Mouse (Mus musculus) heart, embryonic 15.5 days (tissue): ENCODE data around the gene Nxf1. TPM values are rescaled to one million over a fixed set of nuclear protein-coding genes. Genes with fewer than 3 reads are reported as not detected.
"Not testable (repeated sequence)": the region's sequence is repeated elsewhere in the genome, so short reads cannot be mapped to it uniquely, and the experiment has no call there.

Experiments
- ATAC-seq: fragments of 200-750 bp; cut with Nextera tagmentation; replicated peaks from 2 replicates; pipeline ENCODE4 v1.8.0; 2017; ENCODE audit warnings: low read depth, moderate TSS enrichment; ENCODE audit not compliant: insufficient number of reproducible peaks, insufficient read depth, low FRiP score
- H3K27ac ChIP-seq: fragments of 300-500 bp; sonication (generic); 2 replicates; pipeline ENCODE4 v1.5.1; 2015; ENCODE audit warnings: mild to moderate bottlenecking, inconsistent platforms
- H3K27me3 ChIP-seq: fragments of 300-500 bp; sonication (generic); 2 replicates; pipeline ENCODE4 v1.6.1; 2015; ENCODE audit warnings: inconsistent platforms
- H3K36me3 ChIP-seq: fragments of 300-500 bp; sonication (generic); 2 replicates; pipeline ENCODE4 v1.6.1; 2015; ENCODE audit warnings: mild to moderate bottlenecking, inconsistent platforms
- H3K4me1 ChIP-seq: fragments of 300-500 bp; sonication (generic); replicated peaks from 2 replicates; pipeline ENCODE4 v1.6.1; 2015; ENCODE audit warnings: inconsistent platforms
- H3K4me2 ChIP-seq: fragments of 300-500 bp; sonication (generic); 2 replicates; pipeline ENCODE4 v1.6.1; 2015; ENCODE audit warnings: inconsistent platforms, mild to moderate bottlenecking, moderate library complexity
- H3K4me3 ChIP-seq: fragments of 300-500 bp; sonication (generic); 2 replicates; pipeline ENCODE4 v1.5.1; 2015; ENCODE audit warnings: mild to moderate bottlenecking, inconsistent platforms
- H3K9ac ChIP-seq: fragments of 300-500 bp; sonication (generic); 2 replicates; pipeline ENCODE4 v1.6.1; 2015; ENCODE audit warnings: mild to moderate bottlenecking, inconsistent platforms
- H3K9me3 ChIP-seq: fragments of 300-500 bp; sonication (generic); replicated peaks from 2 replicates; pipeline ENCODE4 v1.6.1; 2016; ENCODE audit warnings: inconsistent platforms
- WGBS: fragments of 180-500 bp; shearing (Covaris S2); methylation state at CpG from one replicate; pipeline ENCODE4 v1.1.7; 2015; ENCODE audit warnings: mixed read lengths; 5-methylcytosine and 5-hydroxymethylcytosine counted together
- polyA plus RNA-seq: library from polyadenylated mRNA; unstranded; fragments of >200 nt; fragmentation: Nextera tagmentation; extraction: Ambion mirVana; gene quantifications from 2 replicates; pipeline ENCODE4 v1.2.1, GENCODE M21; 2015

The Nxf1 gene
- polyA plus RNA-seq, 1 experiment from 2014 or later, result 100 TPM

- H3K4me2 ChIP-seq, result peak overlapping the region; percentile 63
- peak overlapping the region; percentile 65 for H3K4me3 ChIP-seq
- 0 out of 2 replicates have a peak overlapping the region, but pooled peaks have one; percentile 84 for H3K9ac ChIP-seq
- no peak overlapping the region for H3K27ac ChIP-seq
- no peaks in the 10 kb centered on the region for H3K27me3 ChIP-seq
- H3K9me3 ChIP-seq, result no peaks in the 10 kb centered on the region
- peaks cover 29% of the 10 kb centered on the region for H3K4me1 ChIP-seq
- no peak for ATAC-seq
- peaks cover 28% of the 10 kb centered on the region for H3K36me3 ChIP-seq
- 55% methylated on average over 4 of the region's 4 CpGs for WGBS
These were observed 31.7 kb upstream of the Nxf1 start for GRCm38 (mm10) chr19:8725081-8725613.

GRCm38 (mm10) chr19:8726609-8727390 is 30.1 kb upstream of the Nxf1 start:
- H3K9ac ChIP-seq, result no peak overlapping the region
- no peaks in the 10 kb centered on the region for H3K27me3 ChIP-seq
- no peak overlapping the region for H3K27ac ChIP-seq
- H3K4me2 ChIP-seq, result no peak overlapping the region
- peaks cover 28% of the 10 kb centered on the region for H3K36me3 ChIP-seq
- 35% methylated on average over 3 of the region's 3 CpGs for WGBS
- H3K9me3 ChIP-seq, result no peaks in the 10 kb centered on the region
- peaks cover 24% of the 10 kb centered on the region for H3K4me1 ChIP-seq
- H3K4me3 ChIP-seq, result no peak overlapping the region
- ATAC-seq, result no peak

GRCm38 (mm10) chr19:8727495-8728114 is 29.3 kb upstream of the Nxf1 start:
- no peak overlapping the region for H3K27ac ChIP-seq
- H3K4me3 ChIP-seq, result no peak overlapping the region
- 24% methylated on average over 5 of the region's 5 CpGs for WGBS
- peaks cover 17% of the 10 kb centered on the region for H3K4me1 ChIP-seq
- no peak overlapping the region for H3K9ac ChIP-seq
- no peaks in the 10 kb centered on the region for H3K27me3 ChIP-seq
- no peak for ATAC-seq
- peaks cover 28% of the 10 kb centered on the region for H3K36me3 ChIP-seq
- H3K4me2 ChIP-seq, result no peak overlapping the region
- H3K9me3 ChIP-seq, result no peaks in the 10 kb centered on the region

- WGBS, result 45% methylated on average over 3 of the region's 3 CpGs
- ATAC-seq, result not testable (repeated sequence)
These were observed 28.4 kb upstream of the Nxf1 start for GRCm38 (mm10) chr19:8728335-8729099.

GRCm38 (mm10) chr19:8734334-8734733 is 22.5 kb upstream of the Nxf1 start:
- Histone ChIP-seq H3K9ac (no peak overlapping the region), H3K27ac (no peak overlapping the region), H3K4me3 (no peak overlapping the region), H3K4me2 (no peak overlapping the region), H3K4me1 (peaks cover 13% of the 10 kb centered on the region), H3K36me3 (peaks cover 16% of the 10 kb centered on the region), H3K9me3 (no peaks in the 10 kb centered on the region), H3K27me3 (no peaks in the 10 kb centered on the region)
- no peak for ATAC-seq
- WGBS, result 43% methylated on average over 3 of the region's 3 CpGs

More at GRCm38 (mm10) chr19:8728335-8729099, 28.4 kb upstream of the Nxf1 start:
- H3K9ac ChIP-seq, H3K27me3 ChIP-seq, H3K9me3 ChIP-seq, H3K4me3 ChIP-seq, H3K4me2 ChIP-seq, H3K27ac ChIP-seq: not testable (repeated sequence)
- H3K36me3 ChIP-seq, result peaks cover 28% of the 10 kb centered on the region
- H3K4me1 ChIP-seq, result peaks cover 17% of the 10 kb centered on the region

- Histone ChIP-seq H3K27ac (peak within 1 kb of the TSS; percentile 71), H3K9me3 (no peaks in the 10 kb centered on the region), H3K4me1 (peaks cover 17% of the 10 kb centered on the region), H3K4me2 (peak within 1 kb of the TSS; percentile 78), H3K27me3 (no peaks in the 10 kb centered on the region), H3K4me3 (peak within 1 kb of the TSS; percentile 86), H3K9ac (peak within 1 kb of the TSS; percentile 72), H3K36me3 (peaks cover 29% of the 10 kb centered on the region)
- WGBS, result under 1% methylated on average over 32 of the region's 32 CpGs
- peak; percentile 86 for ATAC-seq
These were observed 21.3 kb upstream of the Nxf1 start, which contains the start of gene Wdr74 for GRCm38 (mm10) chr19:8735389-8736159. Gene Wdr74, plus strand, starts transcription at chr19:8735827.

GRCm38 (mm10) chr19:8736160-8736467 is 20.8 kb upstream of the Nxf1 start:
- H3K4me1 ChIP-seq, result peaks cover 21% of the 10 kb centered on the region
- H3K36me3 ChIP-seq, result peaks cover 29% of the 10 kb centered on the region
- ATAC-seq, result no peak; the same call in 1 of the 2 replicates
- H3K4me3 ChIP-seq, result peak overlapping the region; percentile 86
- no peaks in the 10 kb centered on the region for H3K27me3 ChIP-seq
- peak overlapping the region; percentile 78 for H3K4me2 ChIP-seq
- peak overlapping the region; percentile 71 for H3K27ac ChIP-seq
- no peaks in the 10 kb centered on the region for H3K9me3 ChIP-seq
- 2% methylated on average over 11 of the region's 11 CpGs for WGBS
- peak overlapping the region; percentile 72 for H3K9ac ChIP-seq

- 89% methylated on average over 7 of the region's 7 CpGs for WGBS
- Histone ChIP-seq H3K4me1 (peaks cover 34% of the 10 kb centered on the region), H3K27me3 (no peaks in the 10 kb centered on the region), H3K36me3 (peaks cover 42% of the 10 kb centered on the region), H3K27ac (no peak overlapping the region), H3K4me2 (no peak overlapping the region), H3K9ac (no peak overlapping the region), H3K9me3 (no peaks in the 10 kb centered on the region), H3K4me3 (no peak overlapping the region)
- ATAC-seq, result no peak
These were observed 18.0 kb upstream of the Nxf1 start for GRCm38 (mm10) chr19:8738911-8739310.

- Histone ChIP-seq H3K4me1 (peaks cover 34% of the 10 kb centered on the region), H3K4me2 (no peak overlapping the region), H3K9ac (no peak overlapping the region), H3K4me3 (no peak overlapping the region), H3K27ac (no peak overlapping the region), H3K9me3 (no peaks in the 10 kb centered on the region), H3K27me3 (no peaks in the 10 kb centered on the region), H3K36me3 (peaks cover 49% of the 10 kb centered on the region)
- 89% methylated on average over 6 of the region's 6 CpGs for WGBS
- no peak for ATAC-seq
These were observed 17.2 kb upstream of the Nxf1 start for GRCm38 (mm10) chr19:8739646-8740045.

GRCm38 (mm10) chr19:8740603-8741002 is 16.3 kb upstream of the Nxf1 start, which contains the start of gene 1700092M07Rik:
Gene 1700092M07Rik, plus strand, starts transcription at chr19:8740718.
- Histone ChIP-seq H3K4me1 (peaks cover 29% of the 10 kb centered on the region), H3K4me2 (peak within 1 kb of the TSS; percentile 52), H3K9ac (peak within 1 kb of the TSS; percentile 91), H3K36me3 (peaks cover 59% of the 10 kb centered on the region), H3K27ac (peak within 1 kb of the TSS; percentile 96), H3K9me3 (no peaks in the 10 kb centered on the region), H3K27me3 (no peaks in the 10 kb centered on the region), H3K4me3 (peak within 1 kb of the TSS; percentile 87)
- WGBS, result 70% methylated on average over 14 of the region's 14 CpGs
- no peak for ATAC-seq
